Mouse (Mus musculus) G1E (cell line): Measurements from ENCODE around the gene Katna1.

Experiments
- CTCF ChIP-seq: IDR thresholded peaks from 2 replicates; pipeline ENCODE4 v1.5.1; 2012; ENCODE audit warnings: low read depth, low read length, inconsistent platforms, mixed read lengths
- GATA1 ChIP-seq: IDR thresholded peaks from 2 replicates; pipeline ENCODE4 v1.6.1; 2012; ENCODE audit warnings: borderline replicate concordance, low read length, inconsistent platforms, mixed read lengths

DNA sequence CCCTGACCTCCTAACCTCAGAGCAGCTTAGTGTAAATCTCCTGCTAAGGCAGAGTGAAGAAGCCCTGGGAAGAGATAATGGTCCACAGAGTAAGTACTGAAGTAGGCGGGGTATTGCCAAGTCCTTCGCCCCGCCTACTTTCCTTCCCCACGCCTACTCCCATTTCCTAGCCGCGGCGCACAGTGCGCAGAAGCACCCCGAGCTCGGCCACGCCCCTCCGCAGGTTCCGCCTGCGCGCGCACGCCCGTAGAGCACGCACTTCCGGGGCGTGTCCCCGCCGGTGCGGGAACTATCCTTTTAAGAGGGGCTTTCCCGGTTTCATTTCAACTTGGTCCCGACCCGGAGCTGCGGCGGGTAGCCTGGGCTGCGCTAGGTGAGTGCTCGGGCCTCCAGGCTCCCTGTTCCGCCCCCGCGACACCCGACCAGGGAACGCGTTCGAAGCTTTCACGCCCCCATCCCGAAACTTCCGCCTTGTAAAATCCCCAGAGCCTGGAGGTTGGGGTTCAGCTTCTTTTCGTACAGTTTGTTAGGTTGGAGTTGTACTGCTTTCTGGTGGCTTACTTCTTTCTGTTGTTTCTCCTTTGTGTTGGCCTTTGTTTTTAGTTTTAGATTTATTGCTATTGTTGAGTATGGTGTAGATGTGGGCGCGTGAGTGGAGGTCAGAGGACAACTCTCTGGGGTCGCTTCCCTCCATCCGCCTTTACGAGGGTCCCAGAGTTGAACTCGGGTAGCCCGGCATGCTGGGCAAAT lies at the start of gene Katna1:
- no peak for TF ChIP-seq GATA1
- TF ChIP-seq CTCF = no peak
